ENCODE assay signal across 21 mouse cellular contexts in genomic region chr7:98315087-98315486, GRCm38 (mm10). TPM values are rescaled to one million over a fixed set of nuclear protein-coding genes. Genes with fewer than 3 reads are reported as not detected.
DNase-seq lines count a peak whose midpoint lies in the region; ATAC-seq and TF ChIP-seq lines count a peak whose summit lies in the region.
"Had no signal": no experiment of that assay in that cellular context is flagged by ENCODE, and none has a peak within 500 bp of the region (broad histone marks: within the 10 kb centered on the region; RNA-seq: fewer than 3 reads in every experiment).

No protein-coding gene starts in this region.

- WGBS in heart, adult 2 months, result 81% methylated on average over 2 of the region's 2 CpGs
- 76% methylated on average over 2 of the region's 2 CpGs for WGBS in kidney, postnatal 0 days
- WGBS in lung, postnatal 0 days, result 47% methylated on average over 2 of the region's 2 CpGs

- CTCF ChIA-PET in Patski (lab: Charles Lee), result no interaction called here

- no peaks in the 10 kb centered on the region for H3K79me2 ChIP-seq in heart, adult 2 months (replicated peaks; ENCODE audit: control insufficient read depth, insufficient read depth, low read length)

- H3K9ac ChIP-seq in heart, adult 2 months (ENCODE audit: low read depth, low read length), result no peak overlapping the region
- H3K9ac ChIP-seq in kidney, postnatal 0 days (ENCODE audit: low read depth, low read length), result no peak overlapping the region
- H3K9ac ChIP-seq in lung, postnatal 0 days (replicated peaks; ENCODE audit: low read depth), result no peak overlapping the region
- H3K9ac ChIP-seq: embryonic facial prominence, embryonic 12.5 days had no signal

- no peaks in the 10 kb centered on the region for H3K27me3 ChIP-seq in heart, adult 2 months (ENCODE audit: control insufficient read depth, insufficient read depth, low read length)
- no peaks in the 10 kb centered on the region for H3K27me3 ChIP-seq in kidney, postnatal 0 days (ENCODE audit: insufficient read depth, low read length)
- H3K27me3 ChIP-seq in lung, postnatal 0 days (replicated peaks; ENCODE audit: insufficient read depth, low read length), result no peaks in the 10 kb centered on the region
- H3K27me3 ChIP-seq in Patski, result no peaks in the 10 kb centered on the region
- H3K27me3 ChIP-seq: embryonic facial prominence, embryonic 12.5 days had no signal

- DNase-seq in heart, adult 2 months, result no peak
- DNase-seq in heart, adult 11 months, result no peak
- no peak for DNase-seq in kidney, postnatal 0 days (ENCODE audit: low spot score)
- no peak for DNase-seq in kidney, postnatal 4 days
- DNase-seq in lung, postnatal 0 days (ENCODE audit: low spot score), result no peak
- DNase-seq in lung, postnatal 10 days, result no peak
- no peak for DNase-seq in Patski (ENCODE audit: low read depth, low spot score)
- no peak for DNase-seq in right cerebral cortex, postnatal 25 days
- DNase-seq: adrenal gland, postnatal 10 days; cerebellum, adult 11 months; cerebellum, adult 8-10 months; cerebellum, postnatal 14 days; embryo, embryonic 11 days; gastrocnemius, postnatal 36 days; heart, adult 18-20 months; heart, postnatal 36 days had no signal

- POLR2A ChIA-PET in Patski (lab: Charles Lee), result no interaction called here

- in situ Hi-C loops in Patski (cut with MboI; ENCODE audit: low pct_unique_long_range_greater_than_20kb), result no loop called here

- H3K36me3 ChIP-seq in heart, adult 2 months (ENCODE audit: control insufficient read depth, insufficient read depth, low read length), result no peaks in the 10 kb centered on the region
- H3K36me3 ChIP-seq in kidney, postnatal 0 days (ENCODE audit: insufficient read depth, low read length), result no peaks in the 10 kb centered on the region
- H3K36me3 ChIP-seq in lung, postnatal 0 days (ENCODE audit: insufficient read depth, low read length), result no peaks in the 10 kb centered on the region
- H3K36me3 ChIP-seq: embryonic facial prominence, embryonic 12.5 days had no signal

- intact Hi-C loops in heart, adult 2 months (cut with DNase I), result no loop called here

- 0 out of 2 replicates have a peak, but pooled peaks have one; percentile 2 for TF ChIP-seq CTCF in heart, adult 2 months (IDR thresholded peaks at IDR 0.05)
- peak; percentile 42 for TF ChIP-seq CTCF in kidney, postnatal 0 days (IDR thresholded peaks at IDR 0.05; ENCODE audit: low read depth)
- peak; percentile 48 for TF ChIP-seq CTCF in lung, postnatal 0 days (IDR thresholded peaks at IDR 0.05)
- TF ChIP-seq CTCF in Patski (IDR thresholded peaks at IDR 0.05), result peak; percentile 12

- no peak for ATAC-seq in kidney, postnatal 0 days (replicated peaks; ENCODE audit: low FRiP score, low read depth)
- ATAC-seq in lung, postnatal 0 days, result no peak
- no peak for ATAC-seq in Patski
- ATAC-seq: forebrain, embryonic 14.5 days; hindbrain, embryonic 16.5 days had no signal

- no peak for TF ChIP-seq POLR2A in heart, adult 2 months (IDR thresholded peaks at IDR 0.05; ENCODE audit: insufficient read depth, low read depth, low read length)

- H3K4me3 ChIP-seq in heart, adult 2 months, result no peak overlapping the region
- H3K4me3 ChIP-seq in kidney, postnatal 0 days (replicated peaks; ENCODE audit: low read depth, low read length), result no peak overlapping the region
- H3K4me3 ChIP-seq in lung, postnatal 0 days (ENCODE audit: low read depth, low read length), result no peak overlapping the region
- H3K4me3 ChIP-seq: embryonic facial prominence, embryonic 12.5 days had no signal

- H3K4me1 ChIP-seq in heart, adult 2 months (ENCODE audit: control insufficient read depth, insufficient read depth, low read length), result no peaks in the 10 kb centered on the region
- no peaks in the 10 kb centered on the region for H3K4me1 ChIP-seq in kidney, postnatal 0 days (replicated peaks; ENCODE audit: insufficient read depth, low read length)
- H3K4me1 ChIP-seq in lung, postnatal 0 days (ENCODE audit: insufficient read depth, low read depth, low read length), result no peaks in the 10 kb centered on the region
- H3K4me1 ChIP-seq: embryonic facial prominence, embryonic 12.5 days had no signal

- H3K4me2 ChIP-seq in kidney, postnatal 0 days (ENCODE audit: low read length), result no peak overlapping the region
- no peak overlapping the region for H3K4me2 ChIP-seq in lung, postnatal 0 days (replicated peaks; ENCODE audit: low read depth, low read length)
- H3K4me2 ChIP-seq: embryonic facial prominence, embryonic 12.5 days; heart, embryonic 11.5 days had no signal

- TF ChIP-seq EP300 in heart, adult 2 months (IDR thresholded peaks at IDR 0.05; ENCODE audit: insufficient read depth, low read depth, low read length), result no peak
- TF ChIP-seq EP300 in lung, postnatal 0 days (IDR thresholded peaks at IDR 0.05), result no peak

- H3K27ac ChIP-seq in heart, adult 2 months, result no peak overlapping the region
- H3K27ac ChIP-seq in kidney, postnatal 0 days, result no peak overlapping the region
- no peak overlapping the region for H3K27ac ChIP-seq in lung, postnatal 0 days (ENCODE audit: low read length)
- H3K27ac ChIP-seq: embryonic facial prominence, embryonic 12.5 days had no signal

- H3K9me3 ChIP-seq in kidney, postnatal 0 days (replicated peaks; ENCODE audit: low read length), result no peaks in the 10 kb centered on the region
- no peaks in the 10 kb centered on the region for H3K9me3 ChIP-seq in lung, postnatal 0 days (ENCODE audit: low read length)
- H3K9me3 ChIP-seq: embryonic facial prominence, embryonic 12.5 days had no signal

RNA-seq across cellular contexts. Expression of gene Acer3, which starts 5.9 kb away (rescaled TPM):
- 10 to 100 TPM; 11.0 to 13.2 TPM for total RNA-seq in heart, adult 2 months (2021)
- 5.5 and 8.7 TPM in 2 replicates for polyA plus RNA-seq in heart, adult 2 months (2012; rRNA removed)
- polyA plus RNA-seq in kidney, postnatal 0 days (2015; fragmentation: Nextera tagmentation; extraction: Ambion mirVana), result 22.1 and 25.1 TPM in 2 replicates
- polyA plus RNA-seq in lung, postnatal 0 days (2015; fragmentation: Nextera tagmentation; extraction: Ambion mirVana), result 33.1 and 43.4 TPM in 2 replicates
- 67.8 TPM for polyA plus RNA-seq in Patski (2021)

RNA-seq across cellular contexts. Expression of gene Tsku, which starts 46.0 kb away (rescaled TPM):
- total RNA-seq in heart, adult 2 months (2021), result 1 to 10 TPM; 2.2 to 2.5 TPM
- 4.9 and 5.9 TPM in 2 replicates for polyA plus RNA-seq in heart, adult 2 months (2012; rRNA removed)
- 7.1 and 8.3 TPM in 2 replicates for polyA plus RNA-seq in kidney, postnatal 0 days (2015; fragmentation: Nextera tagmentation; extraction: Ambion mirVana)
- polyA plus RNA-seq in lung, postnatal 0 days (2015; fragmentation: Nextera tagmentation; extraction: Ambion mirVana), result 8.6 and 9.1 TPM in 2 replicates
- polyA plus RNA-seq in Patski (2021), result 22.5 TPM
- total RNA-seq: common myeloid progenitor, adult 5-6 weeks had no signal
